Mouse (Mus musculus): ENCODE results near the gene Ppp1r3c.

Gene Ppp1r3c

GRCm38 (mm10) chr19:36721139-36721538 is 15.3 kb downstream of the Ppp1r3c start:
- DNase-seq (ENCODE audit: low spot score) = no peak

- no peak for DNase-seq (ENCODE audit: low spot score)
Measured at GRCm38 (mm10) chr19:36716221-36716620, 20.2 kb downstream of the Ppp1r3c start.

GRCm38 (mm10) chr19:36715591-36715990 is 20.9 kb downstream of the Ppp1r3c start:
- no peak for DNase-seq (ENCODE audit: low spot score)

GRCm38 (mm10) chr19:36714492-36714891 is 22.0 kb downstream of the Ppp1r3c start:
- no peak for DNase-seq (ENCODE audit: low spot score)

- no peak for DNase-seq (ENCODE audit: low spot score)
Measured at GRCm38 (mm10) chr19:36713092-36713491, 23.4 kb downstream of the Ppp1r3c start.

- DNase-seq (ENCODE audit: low spot score) = no peak
Measured at GRCm38 (mm10) chr19:36706195-36706594, 30.3 kb downstream of the Ppp1r3c start.

GRCm38 (mm10) chr19:36705286-36706146 is 30.9 kb downstream of the Ppp1r3c start:
- no peak for DNase-seq (ENCODE audit: low spot score)

GRCm38 (mm10) chr19:36704763-36705162 is 31.7 kb downstream of the Ppp1r3c start:
- DNase-seq (ENCODE audit: low spot score) = no peak

GRCm38 (mm10) chr19:36701809-36702622 is 34.4 kb downstream of the Ppp1r3c start:
- DNase-seq (ENCODE audit: low spot score) = no peak

- DNase-seq (ENCODE audit: low spot score) = no peak
Measured at GRCm38 (mm10) chr19:36701366-36701765, 35.1 kb downstream of the Ppp1r3c start.

GRCm38 (mm10) chr19:36700937-36701336 is 35.5 kb downstream of the Ppp1r3c start:
- no peak for DNase-seq (ENCODE audit: low spot score)

- no peak for DNase-seq (ENCODE audit: low spot score)
Measured at GRCm38 (mm10) chr19:36699151-36699550, 37.3 kb downstream of the Ppp1r3c start.

GRCm38 (mm10) chr19:36698200-36698599 is 38.3 kb downstream of the Ppp1r3c start:
- DNase-seq (ENCODE audit: low spot score) = no peak

- DNase-seq (ENCODE audit: low spot score) = no peak
Measured at GRCm38 (mm10) chr19:36696601-36697122, 39.8 kb downstream of the Ppp1r3c start.

GRCm38 (mm10) chr19:36693530-36693929 is 42.9 kb downstream of the Ppp1r3c start:
- no peak for DNase-seq (ENCODE audit: low spot score)

GRCm38 (mm10) chr19:36691941-36692340 is 44.5 kb downstream of the Ppp1r3c start:
- no peak for DNase-seq (ENCODE audit: low spot score)

- no peak for DNase-seq (ENCODE audit: low spot score)
Measured at GRCm38 (mm10) chr19:36691245-36691644, 45.2 kb downstream of the Ppp1r3c start.

- DNase-seq (ENCODE audit: low spot score) = no peak
Measured at GRCm38 (mm10) chr19:36689205-36689604, 47.2 kb downstream of the Ppp1r3c start.

- no peak for DNase-seq (ENCODE audit: low spot score)
Measured at GRCm38 (mm10) chr19:36687843-36688637, 48.4 kb downstream of the Ppp1r3c start.

- no peak for DNase-seq (ENCODE audit: low spot score)
Measured at GRCm38 (mm10) chr19:36687044-36687443, 49.4 kb downstream of the Ppp1r3c start.

- DNase-seq (ENCODE audit: low spot score) = no peak
Measured at GRCm38 (mm10) chr19:36686016-36686415, 50.4 kb downstream of the Ppp1r3c start.

- DNase-seq (ENCODE audit: low spot score) = no peak
Measured at GRCm38 (mm10) chr19:36682560-36682959, 53.9 kb downstream of the Ppp1r3c start.

Data from yolk sac, embryonic 10.5 days (tissue).